Mouse (Mus musculus): ENCODE results near the gene Pkd1. TPM values are rescaled to one million over a fixed set of nuclear protein-coding genes. Genes with fewer than 3 reads are reported as not detected.

The Pkd1 gene
- polyA plus RNA-seq, 1 experiment, result 34.6 TPM

- DNase-seq, result peak; percentile 54
- Histone ChIP-seq H3K36me3 (ENCODE audit: control insufficient read depth, insufficient read depth, low read length) (no peaks in the 10 kb centered on the region), H3K4me1 (ENCODE audit: control insufficient read depth, insufficient read depth, low read length) (peaks cover 7% of the 10 kb centered on the region), H3K4me3 (ENCODE audit: insufficient read depth, low read depth, low read length) (no peak overlapping the region), H3K27ac (ENCODE audit: insufficient read depth, low read depth, low read length) (peak overlapping the region; percentile 62; the same call in 1 of the 2 replicates), H3K27me3 (replicated peaks; ENCODE audit: control insufficient read depth, insufficient read depth, low read length) (no peaks in the 10 kb centered on the region)
- 35% methylated on average over 4 of the region's 4 CpGs for WGBS
- TF ChIP-seq CTCF (conservative IDR thresholded peaks at IDR 0.05; ENCODE audit: insufficient read depth, insufficient read length, low read depth, low read length), result no peak
- no peak for TF ChIP-seq POLR2A (IDR thresholded peaks at IDR 0.05; ENCODE audit: low read depth, low read length)
Measured at GRCm38 (mm10) chr17:24558600-24559099, 9.0 kb downstream of the Pkd1 start.

- no peak for TF ChIP-seq POLR2A (IDR thresholded peaks at IDR 0.05; ENCODE audit: low read depth, low read length)
- TF ChIP-seq CTCF (conservative IDR thresholded peaks at IDR 0.05; ENCODE audit: insufficient read depth, insufficient read length, low read depth, low read length), result no peak
- Histone ChIP-seq H3K36me3 (ENCODE audit: control insufficient read depth, insufficient read depth, low read length) (no peaks in the 10 kb centered on the region), H3K27me3 (replicated peaks; ENCODE audit: control insufficient read depth, insufficient read depth, low read length) (no peaks in the 10 kb centered on the region), H3K4me1 (ENCODE audit: control insufficient read depth, insufficient read depth, low read length) (peaks cover 7% of the 10 kb centered on the region), H3K4me3 (ENCODE audit: insufficient read depth, low read depth, low read length) (no peak overlapping the region), H3K27ac (ENCODE audit: insufficient read depth, low read depth, low read length) (peak overlapping the region; percentile 41)
- peak; percentile 14 for DNase-seq
- 65% methylated on average over 3 of the region's 3 CpGs for WGBS
Measured at GRCm38 (mm10) chr17:24559146-24559545, 9.5 kb downstream of the Pkd1 start.

GRCm38 (mm10) chr17:24560301-24561028 lies 10.8 kb downstream of the Pkd1 start:
- WGBS, result 81% methylated on average over 5 of the region's 5 CpGs
- peaks cover 7% of the 10 kb centered on the region for H3K4me1 ChIP-seq (ENCODE audit: control insufficient read depth, insufficient read depth, low read length)
- H3K36me3 ChIP-seq (ENCODE audit: control insufficient read depth, insufficient read depth, low read length), result no peaks in the 10 kb centered on the region
- DNase-seq, result no peak
- no peak overlapping the region for H3K27ac ChIP-seq (ENCODE audit: insufficient read depth, low read depth, low read length)
- H3K27me3 ChIP-seq (replicated peaks; ENCODE audit: control insufficient read depth, insufficient read depth, low read length), result no peaks in the 10 kb centered on the region
- no peak overlapping the region for H3K4me3 ChIP-seq (ENCODE audit: insufficient read depth, low read depth, low read length)
- TF ChIP-seq CTCF (conservative IDR thresholded peaks at IDR 0.05; ENCODE audit: insufficient read depth, insufficient read length, low read depth, low read length) (no peak), POLR2A (IDR thresholded peaks at IDR 0.05; ENCODE audit: low read depth, low read length) (no peak)

- Histone ChIP-seq H3K27me3 (replicated peaks; ENCODE audit: control insufficient read depth, insufficient read depth, low read length) (no peaks in the 10 kb centered on the region), H3K36me3 (ENCODE audit: control insufficient read depth, insufficient read depth, low read length) (no peaks in the 10 kb centered on the region), H3K4me1 (ENCODE audit: control insufficient read depth, insufficient read depth, low read length) (peaks cover 7% of the 10 kb centered on the region), H3K27ac (ENCODE audit: insufficient read depth, low read depth, low read length) (no peak overlapping the region), H3K4me3 (ENCODE audit: insufficient read depth, low read depth, low read length) (no peak overlapping the region)
- WGBS, result 95% methylated on average over 2 of the region's 2 CpGs
- TF ChIP-seq CTCF (conservative IDR thresholded peaks at IDR 0.05; ENCODE audit: insufficient read depth, insufficient read length, low read depth, low read length) (no peak), POLR2A (IDR thresholded peaks at IDR 0.05; ENCODE audit: low read depth, low read length) (no peak)
- DNase-seq, result no peak
Measured at GRCm38 (mm10) chr17:24561592-24561991, 12.0 kb downstream of the Pkd1 start.

GRCm38 (mm10) chr17:24563638-24564037 lies 14.0 kb downstream of the Pkd1 start:
- whole genome bisulfite sequencing, result 66% methylated on average over 5 of the region's 5 CpGs
- TF ChIP-seq POLR2A (IDR thresholded peaks at IDR 0.05; ENCODE audit: low read depth, low read length), result no peak
- no peak for TF ChIP-seq CTCF (conservative IDR thresholded peaks at IDR 0.05; ENCODE audit: insufficient read depth, insufficient read length, low read depth, low read length)
- Histone ChIP-seq H3K4me1 (ENCODE audit: control insufficient read depth, insufficient read depth, low read length) (peaks cover 3% of the 10 kb centered on the region; the same call in 1 of the 2 replicates), H3K36me3 (ENCODE audit: control insufficient read depth, insufficient read depth, low read length) (no peaks in the 10 kb centered on the region), H3K27me3 (replicated peaks; ENCODE audit: control insufficient read depth, insufficient read depth, low read length) (no peaks in the 10 kb centered on the region), H3K4me3 (ENCODE audit: insufficient read depth, low read depth, low read length) (no peak overlapping the region), H3K27ac (ENCODE audit: insufficient read depth, low read depth, low read length) (no peak overlapping the region)
- no peak for DNase-seq

- H3K4me3 ChIP-seq (ENCODE audit: insufficient read depth, low read depth, low read length), result no peak overlapping the region
- H3K36me3 ChIP-seq (ENCODE audit: control insufficient read depth, insufficient read depth, low read length), result no peaks in the 10 kb centered on the region
- no peak overlapping the region for H3K27ac ChIP-seq (ENCODE audit: insufficient read depth, low read depth, low read length)
- 93% methylated on average over 4 of the region's 4 CpGs for WGBS
- no peaks in the 10 kb centered on the region for H3K27me3 ChIP-seq (replicated peaks; ENCODE audit: control insufficient read depth, insufficient read depth, low read length)
- H3K4me1 ChIP-seq (ENCODE audit: control insufficient read depth, insufficient read depth, low read length), result 0 out of 2 replicates have a peak, but pooled peaks cover 2% of the 10 kb centered on the region
- no peak for DNase-seq
- no peak for TF ChIP-seq POLR2A (IDR thresholded peaks at IDR 0.05; ENCODE audit: low read depth, low read length)
- TF ChIP-seq CTCF (conservative IDR thresholded peaks at IDR 0.05; ENCODE audit: insufficient read depth, insufficient read length, low read depth, low read length), result no peak
Measured at GRCm38 (mm10) chr17:24564422-24564821, 14.8 kb downstream of the Pkd1 start.

GRCm38 (mm10) chr17:24565092-24565491 lies 15.5 kb downstream of the Pkd1 start:
- no peak overlapping the region for H3K4me3 ChIP-seq (ENCODE audit: insufficient read depth, low read depth, low read length)
- H3K4me1 ChIP-seq (ENCODE audit: control insufficient read depth, insufficient read depth, low read length), result no peaks in the 10 kb centered on the region
- DNase-seq, result no peak
- TF ChIP-seq POLR2A (IDR thresholded peaks at IDR 0.05; ENCODE audit: low read depth, low read length) (no peak), CTCF (conservative IDR thresholded peaks at IDR 0.05; ENCODE audit: insufficient read depth, insufficient read length, low read depth, low read length) (no peak)
- no peak overlapping the region for H3K27ac ChIP-seq (ENCODE audit: insufficient read depth, low read depth, low read length)
- 85% methylated on average over 3 of the region's 3 CpGs for WGBS
- no peaks in the 10 kb centered on the region for H3K27me3 ChIP-seq (replicated peaks; ENCODE audit: control insufficient read depth, insufficient read depth, low read length)
- no peaks in the 10 kb centered on the region for H3K36me3 ChIP-seq (ENCODE audit: control insufficient read depth, insufficient read depth, low read length)

Measured in kidney, adult 2 months (tissue).